Mouse (Mus musculus) CH12.LX (cell line): ENCODE measurements around the gene Fat2. TPM values are rescaled to one million over a fixed set of nuclear protein-coding genes. Genes with fewer than 3 reads are reported as not detected.

Source experiments
- DNase-seq: peaks from one replicate; pipeline ENCODE4 v3.0.0-alpha.2; 2013; ENCODE audit errors: extremely low read depth
- H3K27ac ChIP-seq: 2 replicates; pipeline ENCODE4 v1.5.1; 2012; ENCODE audit warnings: low read depth, mild to moderate bottlenecking, control low read depth, moderate library complexity; ENCODE audit not compliant: insufficient read depth
- H3K27me3 ChIP-seq: replicated peaks from 2 replicates; pipeline ENCODE3; 2012; ENCODE audit warnings: inconsistent platforms
- H3K36me3 ChIP-seq, 2 experiments: replicated peaks in 1 of 2; 2 replicates each; pipeline versions ENCODE3 to v1.6.1; 2012; ENCODE audit warnings: inconsistent platforms in 1 of 2, low read length in 1 of 2, mild to moderate bottlenecking in 1 of 2, mixed read lengths in 1 of 2, moderate library complexity in 1 of 2; ENCODE audit not compliant: control insufficient read depth in 1 of 2, insufficient read depth in 1 of 2
- H3K4me1 ChIP-seq, 2 experiments: 2 replicates each; pipeline ENCODE4 v1.6.1; 2012; ENCODE audit warnings: inconsistent platforms in 1 of 2, moderate library complexity in 1 of 2; ENCODE audit not compliant: insufficient read depth in 2 of 2, control insufficient read depth in 1 of 2
- H3K4me2 ChIP-seq: 2 replicates; pipeline ENCODE4 v1.6.1; 2012; ENCODE audit warnings: low read depth, mild to moderate bottlenecking, control low read depth; ENCODE audit not compliant: poor library complexity, insufficient read depth, severe bottlenecking
- H3K4me3 ChIP-seq, 3 experiments: fragments of 150-350 bp in 1 of 3; sonication (generic) in 1 of 3; replicated peaks in 1 of 3; 2 replicates each; pipeline versions ENCODE3 to v1.5.1; 2011 to 2012; ENCODE audit warnings: low read depth in 2 of 3, low read length in 2 of 3, mild to moderate bottlenecking in 2 of 3, moderate library complexity in 2 of 3, control low read depth in 1 of 3, improper control_type of control experiment in 1 of 3, inconsistent platforms in 1 of 3, mixed read lengths in 1 of 3; ENCODE audit not compliant: poor library complexity in 1 of 3
- H3K79me2 ChIP-seq: replicated peaks from 2 replicates; pipeline ENCODE4 v1.6.1; 2012; ENCODE audit warnings: mild to moderate bottlenecking, moderate library complexity; ENCODE audit not compliant: control insufficient read depth, poor library complexity, insufficient read depth, severe bottlenecking; ENCODE audit errors: extremely low read depth
- H3K9ac ChIP-seq: 2 replicates; pipeline ENCODE4 v1.6.1; 2012; ENCODE audit warnings: low read depth, mild to moderate bottlenecking, control low read depth, moderate library complexity; ENCODE audit not compliant: insufficient read depth
- H3K9me3 ChIP-seq: replicated peaks from 2 replicates; pipeline ENCODE3; 2012; ENCODE audit warnings: low read length, inconsistent platforms, mixed read lengths
- CHD1 ChIP-seq: IDR thresholded peaks from 2 replicates; pipeline ENCODE4 v1.6.1; 2012; ENCODE audit warnings: low read depth, low read length, improper control_type of control experiment, inconsistent platforms
- CHD2 ChIP-seq: IDR thresholded peaks from 2 replicates; pipeline ENCODE4 v1.6.1; 2011; ENCODE audit warnings: low read length, improper control_type of control experiment
- ELF1 ChIP-seq: IDR thresholded peaks from 2 replicates; pipeline ENCODE4 v1.6.1; 2014; ENCODE audit warnings: low read depth, mild to moderate bottlenecking, inconsistent platforms, low read length, improper control_type of control experiment
- EP300 ChIP-seq: IDR thresholded peaks from 2 replicates; pipeline ENCODE4 v1.6.1; 2011; ENCODE audit warnings: low read length, improper control_type of control experiment
- ETS1 ChIP-seq: conservative IDR thresholded peaks from 2 replicates; pipeline ENCODE4 v1.6.1; 2012; ENCODE audit warnings: low read depth, mild to moderate bottlenecking, inconsistent platforms, low read length, improper control_type of control experiment, moderate library complexity
- HCFC1 ChIP-seq: IDR thresholded peaks from 2 replicates; pipeline ENCODE4 v1.6.1; 2012; ENCODE audit warnings: low read depth, mild to moderate bottlenecking, inconsistent platforms, low read length, improper control_type of control experiment
- JUN ChIP-seq: IDR thresholded peaks from 2 replicates; pipeline ENCODE4 v1.6.1; 2011; ENCODE audit warnings: low read depth, mild to moderate bottlenecking, low read length, improper control_type of control experiment, moderate library complexity; ENCODE audit not compliant: insufficient read depth
- JUND ChIP-seq: conservative IDR thresholded peaks from 2 replicates; pipeline ENCODE4 v1.6.1; 2011; ENCODE audit warnings: low read depth, low read length, improper control_type of control experiment
- KAT2A ChIP-seq: IDR thresholded peaks from 2 replicates; pipeline ENCODE4 v1.6.1; 2012; ENCODE audit warnings: low read length, improper control_type of control experiment, inconsistent platforms; ENCODE audit not compliant: insufficient replicate concordance
- MAFK ChIP-seq: IDR thresholded peaks from 2 replicates; pipeline ENCODE4 v1.6.1; 2011; ENCODE audit warnings: low read length, improper control_type of control experiment; ENCODE audit not compliant: insufficient replicate concordance
- MAX ChIP-seq: IDR thresholded peaks from 2 replicates; pipeline ENCODE4 v1.6.1; 2011; ENCODE audit warnings: low read length, improper control_type of control experiment
- MAZ ChIP-seq: IDR thresholded peaks from 2 replicates; pipeline ENCODE4 v1.6.1; 2012; ENCODE audit warnings: low read depth, mild to moderate bottlenecking, inconsistent platforms, low read length, improper control_type of control experiment, moderate library complexity
- MEF2A ChIP-seq: IDR thresholded peaks from 2 replicates; pipeline ENCODE4 v1.6.1; 2014; ENCODE audit warnings: low read depth, mild to moderate bottlenecking, inconsistent platforms, low read length, improper control_type of control experiment, borderline replicate concordance
- MXI1 ChIP-seq: IDR thresholded peaks from 2 replicates; pipeline ENCODE4 v1.6.1; 2011; ENCODE audit warnings: mild to moderate bottlenecking, low read depth, low read length, improper control_type of control experiment
- MYC ChIP-seq: IDR thresholded peaks from 2 replicates; pipeline ENCODE4 v1.6.1; 2011; ENCODE audit warnings: low read depth, mild to moderate bottlenecking, improper control_type of control experiment, low read length
- NELFE ChIP-seq: IDR thresholded peaks from 2 replicates; pipeline ENCODE4 v1.6.1; 2011; ENCODE audit warnings: low read depth, low read length, improper control_type of control experiment
- NRF1 ChIP-seq: IDR thresholded peaks from 2 replicates; pipeline ENCODE4 v1.6.1; 2014; ENCODE audit warnings: low read depth, mild to moderate bottlenecking, inconsistent platforms, low read length, improper control_type of control experiment, moderate library complexity
- PAX5 ChIP-seq: IDR thresholded peaks from 2 replicates; pipeline ENCODE4 v1.6.1; 2012; ENCODE audit warnings: low read length, inconsistent platforms, mixed read lengths
- POLR2A ChIP-seq: IDR thresholded peaks from 2 replicates; pipeline ENCODE4 v1.6.1; 2011; ENCODE audit warnings: low read depth, mild to moderate bottlenecking, improper control_type of control experiment, low read length
- POLR2AphosphoS2 ChIP-seq: IDR thresholded peaks from 2 replicates; pipeline ENCODE4 v1.6.1; 2011; ENCODE audit warnings: low read depth, low read length, improper control_type of control experiment
- RCOR1 ChIP-seq: conservative IDR thresholded peaks from 2 replicates; pipeline ENCODE4 v1.6.1; 2012; ENCODE audit warnings: low read depth, mild to moderate bottlenecking, inconsistent platforms, low read length, improper control_type of control experiment
- SIN3A ChIP-seq: IDR thresholded peaks from 2 replicates; pipeline ENCODE4 v1.6.1; 2012; ENCODE audit warnings: low read length, improper control_type of control experiment, inconsistent platforms
- SMC3 ChIP-seq: IDR thresholded peaks from 2 replicates; pipeline ENCODE4 v1.6.1; 2011; ENCODE audit warnings: low read depth, low read length, improper control_type of control experiment
- TCF12 ChIP-seq: IDR thresholded peaks from 2 replicates; pipeline ENCODE4 v1.6.1; 2014; ENCODE audit warnings: low read depth, mild to moderate bottlenecking, inconsistent platforms, low read length, improper control_type of control experiment
- UBTF ChIP-seq: IDR thresholded peaks from 2 replicates; pipeline ENCODE4 v1.6.1; 2012; ENCODE audit warnings: low read depth, mild to moderate bottlenecking, inconsistent platforms, low read length, improper control_type of control experiment, moderate library complexity
- USF1 ChIP-seq: IDR thresholded peaks from 2 replicates; pipeline ENCODE4 v1.6.1; 2014; ENCODE audit warnings: low read depth, mild to moderate bottlenecking, inconsistent platforms, low read length, improper control_type of control experiment
- USF2 ChIP-seq: conservative IDR thresholded peaks from 2 replicates; pipeline ENCODE4 v1.6.1; 2011; ENCODE audit warnings: low read depth, low read length, improper control_type of control experiment
- ZC3H11A ChIP-seq: IDR thresholded peaks from 2 replicates; pipeline ENCODE4 v1.6.1; 2012; ENCODE audit warnings: low read depth, mild to moderate bottlenecking, inconsistent platforms, low read length, improper control_type of control experiment
- ZKSCAN1 ChIP-seq: IDR thresholded peaks from 2 replicates; pipeline ENCODE4 v1.6.1; 2012; ENCODE audit warnings: low read depth, inconsistent platforms, low read length, improper control_type of control experiment, borderline replicate concordance
- ZMIZ1 ChIP-seq: IDR thresholded peaks from 2 replicates; pipeline ENCODE4 v1.6.1; 2012; ENCODE audit warnings: low read depth, mild to moderate bottlenecking, inconsistent platforms, low read length, improper control_type of control experiment
- ZNF384 ChIP-seq: IDR thresholded peaks from 2 replicates; pipeline ENCODE4 v1.6.1; 2012; ENCODE audit warnings: low read depth, low read length, improper control_type of control experiment, inconsistent platforms
- dilution Hi-C: fragments of 300-500 bp; cut with MboI; formaldehyde crosslinking; loops from 2 replicates; pipeline ENCODE4 v1.14.3; 2020; ENCODE audit warnings: low sequenced_read_pairs; ENCODE audit not compliant: extremely low pct_unique_long_range_greater_than_20kb, extremely low pct_ligation_motif_present
- in situ Hi-C: fragments of 300-500 bp; cut with MboI; formaldehyde crosslinking; loops from 3 replicates; pipeline ENCODE4 v1.14.3; 2019; ENCODE audit warnings: low sequenced_read_pairs, low pct_ligation_motif_present, low pct_unique_long_range_greater_than_20kb, mixed read lengths
- polyA plus RNA-seq: library from polyadenylated mRNA; unstranded; fragments of >175 nt; gene quantifications from 2 replicates; pipeline ENCODE4 v1.2.1, GENCODE M21; 2012; ENCODE audit warnings: low read depth; ENCODE audit not compliant: insufficient read length
- total RNA-seq, 2 experiments: library from RNA; depleted of rRNA; stranded (reverse); fragments of 300-350 nt in 1 of 2; fragments of >200 nt in 1 of 2; gene quantifications; 2 replicates each; pipeline ENCODE4 v1.2.3; 2012 to 2014

The Fat2 gene
- total and polyA plus RNA-seq, 3 experiments, result under 0.01 TPM; not detected in 2

GRCm38 (mm10) chr11:55293179-55293578, 43.2 kb downstream of the Fat2 start:
- dilution Hi-C loops, result no loop called here
- H3K27me3 ChIP-seq, result peaks cover 70% of the 10 kb centered on the region
- H3K36me3 ChIP-seq, result no peaks in the 10 kb centered on the region
- no peaks in the 10 kb centered on the region for H3K79me2 ChIP-seq
- no peak overlapping the region for H3K27ac ChIP-seq
- H3K4me3 ChIP-seq, result no peak overlapping the region
- H3K9ac ChIP-seq, result no peak overlapping the region
- peaks cover 5% of the 10 kb centered on the region for H3K9me3 ChIP-seq
- in situ Hi-C loops, result no loop called here
- no peaks in the 10 kb centered on the region for H3K4me1 ChIP-seq
- no peak for TF ChIP-seq UBTF
- no peak for TF ChIP-seq TCF12
- TF ChIP-seq ELF1, result no peak
- TF ChIP-seq JUN, result no peak
- TF ChIP-seq MAFK, result no peak
- no peak for TF ChIP-seq ZNF384
- no peak for TF ChIP-seq POLR2A
- TF ChIP-seq NRF1, result no peak
- TF ChIP-seq ZMIZ1, result no peak
- peak; percentile 53 for TF ChIP-seq USF1
- no peak for TF ChIP-seq RCOR1
- no peak for TF ChIP-seq CHD1
- no peak for TF ChIP-seq SIN3A
- TF ChIP-seq HCFC1, result no peak
- TF ChIP-seq USF2, result peak; percentile 30; the same call in 1 of the 2 replicates
- H3K4me2 ChIP-seq, result no peak overlapping the region
- no peak for DNase-seq

- TF ChIP-seq POLR2A (no peak), MEF2A (no peak), SMC3 (no peak), POLR2AphosphoS2 (no peak), MAZ (no peak), EP300 (no peak), HCFC1 (no peak), NELFE (no peak), MXI1 (no peak), PAX5 (no peak), CHD2 (no peak), ZC3H11A (no peak), CHD1 (no peak), JUND (no peak), KAT2A (no peak), MYC (no peak), MAX (no peak), ETS1 (no peak), ZKSCAN1 (no peak), SIN3A (no peak)
- Histone ChIP-seq H3K4me2 (no peak overlapping the region), H3K9ac (no peak overlapping the region), H3K4me3 (no peak overlapping the region), H3K9me3 (peaks cover 5% of the 10 kb centered on the region), H3K79me2 (no peaks in the 10 kb centered on the region), H3K4me1 (no peaks in the 10 kb centered on the region), H3K27me3 (peaks cover 77% of the 10 kb centered on the region), H3K36me3 (no peaks in the 10 kb centered on the region), H3K27ac (no peak overlapping the region)
- no peak for DNase-seq
- dilution Hi-C loops (no loop called here), in situ Hi-C loops (no loop called here)
These were observed 44.5 kb downstream of the Fat2 start for GRCm38 (mm10) chr11:55291901-55292300.
